Mouse (Mus musculus): Measurements from ENCODE around the gene Chrm3. TPM values are rescaled to one million over a fixed set of nuclear protein-coding genes. Genes with fewer than 3 reads are reported as not detected.

Chrm3 gene
- polyA plus RNA-seq, 1 experiment from 2014 or later, result 1.7 TPM

DNA sequence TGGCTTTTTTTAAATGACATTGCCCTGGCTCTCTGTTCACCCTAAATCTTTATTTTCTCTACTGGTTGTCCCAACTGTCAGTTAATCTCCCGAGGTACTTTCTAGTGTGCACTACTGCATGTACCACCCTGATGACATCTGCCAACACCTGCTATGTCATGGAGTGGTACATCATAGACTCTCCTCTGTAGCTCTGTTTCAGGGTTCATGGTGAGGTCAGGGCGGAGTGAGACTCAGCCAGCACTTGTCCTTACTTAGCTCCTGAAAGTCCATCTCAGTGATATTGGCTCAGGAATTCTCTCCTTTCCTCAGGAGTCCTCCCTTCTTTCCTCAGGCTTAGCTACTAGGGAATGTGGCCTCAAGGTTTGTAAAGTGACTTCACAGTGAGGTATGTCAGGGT lies 451.9 kb downstream of the Chrm3 start:
- Histone ChIP-seq H3K9ac (no peak overlapping the region), H3K9me3 (replicated peaks) (no peaks in the 10 kb centered on the region)

DNA sequence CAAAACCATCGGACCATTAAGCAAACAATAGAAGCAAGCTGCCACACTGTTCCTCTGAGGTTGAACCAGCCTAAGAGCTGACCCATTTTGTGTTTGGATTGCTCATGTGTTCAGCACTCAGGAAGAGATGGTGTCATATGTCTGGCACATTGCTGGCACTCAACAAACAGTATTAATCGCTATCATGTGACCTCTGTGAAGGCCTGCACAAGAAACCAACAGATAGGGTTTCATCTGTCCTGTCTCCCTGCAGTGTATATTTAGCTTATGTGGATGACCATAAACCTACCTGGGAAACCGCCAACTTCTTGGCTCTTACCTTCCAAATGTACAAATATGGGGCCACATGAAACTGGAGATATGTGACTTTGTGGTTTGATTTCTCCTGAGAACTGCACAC lies 453.4 kb downstream of the Chrm3 start:
- 76% methylated on average over 3 of the region's 3 CpGs for WGBS
- Histone ChIP-seq H3K9me3 (replicated peaks) (no peaks in the 10 kb centered on the region), H3K27ac (replicated peaks) (no peak overlapping the region), H3K4me3 (replicated peaks) (no peak overlapping the region), H3K4me2 (replicated peaks) (no peak overlapping the region), H3K27me3 (no peaks in the 10 kb centered on the region), H3K36me3 (no peaks in the 10 kb centered on the region), H3K4me1 (no peaks in the 10 kb centered on the region), H3K9ac (no peak overlapping the region)
- ATAC-seq (ENCODE audit: insufficient number of reproducible peaks, low FRiP score, low TSS enrichment, low read depth), result no peak

More for the DNA sequence above, 451.9 kb downstream of the Chrm3 start:
- no peaks in the 10 kb centered on the region for H3K4me1 ChIP-seq
- H3K27ac ChIP-seq (replicated peaks), result no peak overlapping the region
- H3K36me3 ChIP-seq, result no peaks in the 10 kb centered on the region
- no peak overlapping the region for H3K4me2 ChIP-seq (replicated peaks)
- H3K4me3 ChIP-seq (replicated peaks), result no peak overlapping the region
- ATAC-seq (ENCODE audit: insufficient number of reproducible peaks, low FRiP score, low TSS enrichment, low read depth), result no peak
- WGBS, result 71% methylated on average over 2 of the region's 2 CpGs
- no peaks in the 10 kb centered on the region for H3K27me3 ChIP-seq

GRCm38 (mm10) chr13:9904455-9904854 lies 456.2 kb downstream of the Chrm3 start:
- Histone ChIP-seq H3K27ac (replicated peaks) (no peak overlapping the region), H3K27me3 (no peaks in the 10 kb centered on the region), H3K9ac (no peak overlapping the region), H3K4me1 (no peaks in the 10 kb centered on the region), H3K9me3 (replicated peaks) (no peaks in the 10 kb centered on the region), H3K4me2 (replicated peaks) (no peak overlapping the region), H3K36me3 (no peaks in the 10 kb centered on the region), H3K4me3 (replicated peaks) (no peak overlapping the region)
- no peak for ATAC-seq (ENCODE audit: insufficient number of reproducible peaks, low FRiP score, low TSS enrichment, low read depth)

GRCm38 (mm10) chr13:9900653-9901385 lies 459.8 kb downstream of the Chrm3 start:
- Histone ChIP-seq H3K4me2 (replicated peaks) (no peak overlapping the region), H3K27ac (replicated peaks) (no peak overlapping the region), H3K9ac (no peak overlapping the region), H3K4me1 (no peaks in the 10 kb centered on the region), H3K4me3 (replicated peaks) (no peak overlapping the region), H3K36me3 (no peaks in the 10 kb centered on the region), H3K27me3 (no peaks in the 10 kb centered on the region), H3K9me3 (replicated peaks) (no peaks in the 10 kb centered on the region)
- 84% methylated on average over 5 of the region's 5 CpGs for WGBS
- ATAC-seq (ENCODE audit: insufficient number of reproducible peaks, low FRiP score, low TSS enrichment, low read depth), result no peak

- Histone ChIP-seq H3K27ac (replicated peaks) (no peak overlapping the region), H3K9me3 (replicated peaks) (no peaks in the 10 kb centered on the region), H3K4me2 (replicated peaks) (no peak overlapping the region), H3K4me3 (replicated peaks) (no peak overlapping the region), H3K27me3 (no peaks in the 10 kb centered on the region), H3K4me1 (no peaks in the 10 kb centered on the region), H3K9ac (no peak overlapping the region), H3K36me3 (no peaks in the 10 kb centered on the region)
- WGBS, result 37% methylated on average over 3 of the region's 3 CpGs
- no peak for ATAC-seq (ENCODE audit: insufficient number of reproducible peaks, low FRiP score, low TSS enrichment, low read depth)
Measured at GRCm38 (mm10) chr13:9898664-9899369, 461.8 kb downstream of the Chrm3 start.

DNA sequence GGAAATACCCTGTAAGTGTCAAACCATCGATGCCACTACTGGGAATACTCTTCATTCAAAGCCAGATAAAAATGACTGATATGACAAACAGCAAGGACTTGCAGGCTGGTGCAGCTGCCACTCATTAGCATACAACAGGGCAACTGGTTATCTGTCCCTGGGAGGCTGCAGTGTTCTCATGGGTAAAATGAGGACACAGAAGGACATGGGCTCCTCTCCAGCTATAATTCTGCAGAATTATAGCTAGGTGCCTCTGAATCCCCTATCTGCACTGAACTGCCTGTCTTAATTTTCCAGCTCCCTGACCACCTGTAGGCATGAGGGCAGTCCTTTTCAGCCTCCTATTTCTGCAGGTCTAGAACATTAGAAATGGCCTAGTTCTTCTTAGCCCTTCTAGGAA lies 463.4 kb downstream of the Chrm3 start:
- H3K4me3 ChIP-seq (replicated peaks), result no peak overlapping the region
- no peak overlapping the region for H3K9ac ChIP-seq
- no peaks in the 10 kb centered on the region for H3K27me3 ChIP-seq
- no peak for ATAC-seq (ENCODE audit: insufficient number of reproducible peaks, low FRiP score, low TSS enrichment, low read depth)
- 46% methylated on average over 1 of the region's 1 CpGs for WGBS
- no peaks in the 10 kb centered on the region for H3K9me3 ChIP-seq (replicated peaks)
- H3K27ac ChIP-seq (replicated peaks), result no peak overlapping the region
- no peaks in the 10 kb centered on the region for H3K36me3 ChIP-seq
- no peak overlapping the region for H3K4me2 ChIP-seq (replicated peaks)
- no peaks in the 10 kb centered on the region for H3K4me1 ChIP-seq

DNA sequence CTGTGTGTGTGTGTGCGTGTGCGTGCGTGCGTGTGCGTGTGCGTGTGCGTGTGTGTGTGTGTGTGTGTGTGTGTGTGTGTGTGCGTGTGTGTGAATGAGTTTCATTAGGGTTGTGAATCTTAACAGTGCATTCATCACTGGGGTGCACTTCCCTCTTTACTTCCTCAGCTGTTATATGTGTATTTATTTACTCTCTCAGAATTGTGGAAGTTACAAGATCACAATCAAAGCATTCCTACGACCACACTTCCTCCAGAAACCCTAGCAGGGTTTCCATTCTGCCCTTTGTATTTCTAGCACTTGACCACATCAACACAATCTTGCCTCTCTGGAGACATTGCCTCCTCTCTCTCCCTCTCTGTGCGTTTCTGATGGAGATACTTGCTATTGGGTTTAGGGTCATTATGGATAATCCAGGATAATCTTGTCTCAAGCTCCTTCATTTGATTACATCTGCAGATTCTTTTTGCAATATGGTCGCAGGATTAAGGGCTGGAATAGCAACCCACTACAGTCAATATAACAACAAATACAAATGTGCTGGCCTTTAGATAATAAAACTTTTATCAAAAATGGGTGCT lies 465.5 kb downstream of the Chrm3 start:
- Histone ChIP-seq H3K27ac (replicated peaks) (no peak overlapping the region), H3K4me3 (replicated peaks) (no peak overlapping the region), H3K4me2 (replicated peaks) (no peak overlapping the region), H3K36me3 (no peaks in the 10 kb centered on the region), H3K4me1 (no peaks in the 10 kb centered on the region), H3K9ac (no peak overlapping the region), H3K9me3 (replicated peaks) (no peaks in the 10 kb centered on the region), H3K27me3 (no peaks in the 10 kb centered on the region)
- WGBS, result 81% methylated on average over 11 of the region's 11 CpGs
- ATAC-seq (ENCODE audit: insufficient number of reproducible peaks, low FRiP score, low TSS enrichment, low read depth), result no peak

DNA sequence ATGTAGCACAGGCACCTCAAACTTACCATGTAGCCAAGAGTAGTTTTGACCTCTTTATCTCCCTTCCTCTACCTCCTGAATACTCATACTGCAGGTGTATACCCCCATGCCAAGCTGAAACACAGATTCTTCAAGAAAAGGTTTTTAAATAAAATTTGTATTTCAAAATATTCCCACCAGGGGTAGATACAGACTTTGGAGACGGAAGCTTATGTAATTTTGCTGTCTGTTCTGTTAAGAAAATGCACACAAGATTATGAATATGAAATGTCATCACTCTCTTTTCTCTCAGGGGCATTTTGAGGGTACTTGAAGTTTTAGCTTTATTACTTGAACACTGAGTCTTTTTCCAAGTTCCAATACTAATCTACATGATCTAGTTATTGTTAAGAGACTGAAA lies 469.6 kb downstream of the Chrm3 start:
- Histone ChIP-seq H3K27ac (replicated peaks) (no peak overlapping the region), H3K4me1 (no peaks in the 10 kb centered on the region), H3K4me3 (replicated peaks) (no peak overlapping the region), H3K9me3 (replicated peaks) (no peaks in the 10 kb centered on the region), H3K27me3 (no peaks in the 10 kb centered on the region), H3K4me2 (replicated peaks) (no peak overlapping the region), H3K36me3 (no peaks in the 10 kb centered on the region), H3K9ac (no peak overlapping the region)
- WGBS, result 57% methylated on average over 1 of the region's 1 CpGs
- no peak for ATAC-seq (ENCODE audit: insufficient number of reproducible peaks, low FRiP score, low TSS enrichment, low read depth)

DNA sequence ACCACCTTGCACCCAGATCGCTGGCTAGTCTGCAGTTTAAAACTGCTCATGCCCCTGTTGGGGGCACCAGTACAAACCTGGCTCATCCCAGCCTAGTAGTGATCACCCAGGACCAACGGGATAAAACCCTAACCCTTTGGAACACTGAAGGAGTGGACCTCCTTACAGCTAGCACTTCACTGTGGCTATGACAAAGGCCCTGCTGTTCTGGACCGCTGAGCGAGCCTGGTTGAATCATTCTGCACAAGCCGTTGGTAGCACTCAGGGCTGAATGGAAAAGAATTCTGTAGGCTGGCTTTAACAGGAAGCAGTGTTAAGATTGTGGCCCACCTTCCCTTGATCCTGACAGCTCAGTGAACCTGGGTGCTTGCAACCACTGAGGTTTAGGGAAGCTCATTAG lies 470.2 kb downstream of the Chrm3 start:
- no peak overlapping the region for H3K4me2 ChIP-seq (replicated peaks)
- H3K36me3 ChIP-seq, result no peaks in the 10 kb centered on the region
- ATAC-seq (ENCODE audit: insufficient number of reproducible peaks, low FRiP score, low TSS enrichment, low read depth), result no peak
- WGBS, result 60% methylated on average over 5 of the region's 5 CpGs
- no peaks in the 10 kb centered on the region for H3K27me3 ChIP-seq
- H3K4me3 ChIP-seq (replicated peaks), result no peak overlapping the region
- no peaks in the 10 kb centered on the region for H3K4me1 ChIP-seq
- H3K9ac ChIP-seq, result no peak overlapping the region
- no peaks in the 10 kb centered on the region for H3K9me3 ChIP-seq (replicated peaks)
- no peak overlapping the region for H3K27ac ChIP-seq (replicated peaks)

GRCm38 (mm10) chr13:9889954-9890353 lies 470.7 kb downstream of the Chrm3 start:
- Histone ChIP-seq H3K4me1 (no peaks in the 10 kb centered on the region), H3K27ac (replicated peaks) (no peak overlapping the region), H3K4me2 (replicated peaks) (no peak overlapping the region), H3K4me3 (replicated peaks) (no peak overlapping the region), H3K36me3 (no peaks in the 10 kb centered on the region), H3K27me3 (no peaks in the 10 kb centered on the region), H3K9ac (no peak overlapping the region), H3K9me3 (replicated peaks) (no peaks in the 10 kb centered on the region)
- WGBS, result 68% methylated on average over 1 of the region's 1 CpGs
- ATAC-seq (ENCODE audit: insufficient number of reproducible peaks, low FRiP score, low TSS enrichment, low read depth), result no peak

DNA sequence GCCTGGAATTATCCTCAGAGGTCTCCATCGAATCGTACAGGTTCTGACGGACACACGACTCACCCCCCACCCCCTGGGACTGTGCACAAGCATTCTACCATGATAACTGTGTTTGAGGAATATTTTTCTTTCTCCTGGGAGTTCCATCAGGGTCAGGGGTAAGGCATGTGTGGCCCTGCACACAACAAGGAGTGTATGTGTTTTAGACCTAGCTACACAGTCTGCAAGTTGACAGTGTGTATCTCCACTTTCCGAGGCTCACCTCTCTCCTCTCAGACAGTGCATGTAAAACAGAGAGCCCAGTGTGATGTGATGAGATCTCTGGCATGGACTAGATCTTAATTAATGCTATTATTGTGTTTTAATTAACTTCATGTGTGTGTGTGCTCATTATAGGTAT lies 472.4 kb downstream of the Chrm3 start:
- no peaks in the 10 kb centered on the region for H3K36me3 ChIP-seq
- no peaks in the 10 kb centered on the region for H3K9me3 ChIP-seq (replicated peaks)
- no peak for ATAC-seq (ENCODE audit: insufficient number of reproducible peaks, low FRiP score, low TSS enrichment, low read depth)
- no peak overlapping the region for H3K4me2 ChIP-seq (replicated peaks)
- H3K27ac ChIP-seq (replicated peaks), result no peak overlapping the region
- H3K4me3 ChIP-seq (replicated peaks), result no peak overlapping the region
- H3K4me1 ChIP-seq, result no peaks in the 10 kb centered on the region
- no peaks in the 10 kb centered on the region for H3K27me3 ChIP-seq
- 37% methylated on average over 5 of the region's 5 CpGs for WGBS
- H3K9ac ChIP-seq, result no peak overlapping the region

Data from embryonic facial prominence, embryonic 15.5 days (tissue).